Mouse (Mus musculus) erythroblast, embryonic 14.5 days (primary cell): ENCODE results near the gene Hoxc13.

Experiments
- GATA1 ChIP-seq: IDR thresholded peaks from 2 replicates; pipeline ENCODE4 v1.6.1; 2012; ENCODE audit warnings: low read length, inconsistent platforms, mixed read lengths
- TAL1 ChIP-seq: IDR thresholded peaks from 3 replicates; pipeline ENCODE4 v1.6.1; 2012; ENCODE audit warnings: low read length, inconsistent platforms, mixed read lengths

DNA sequence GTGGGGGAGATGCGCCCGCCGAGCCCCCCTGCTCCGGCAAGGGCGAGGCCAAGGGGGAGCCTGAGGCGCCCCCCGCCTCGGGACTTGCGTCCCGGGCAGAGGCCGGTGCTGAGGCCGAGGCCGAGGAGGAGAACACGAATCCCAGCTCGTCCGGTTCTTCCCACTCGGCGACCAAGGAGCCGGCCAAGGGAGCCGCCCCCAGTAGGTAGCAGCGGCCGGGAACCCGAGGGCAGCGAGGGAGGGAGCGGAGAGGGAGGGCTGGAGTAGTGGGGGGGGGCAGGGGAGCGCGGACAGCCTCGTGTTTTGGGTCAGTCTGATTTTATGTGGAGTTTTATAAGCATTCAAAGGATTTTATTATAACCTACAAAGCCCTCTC is 34.1 kb downstream of the Hoxc13 start:
- TF ChIP-seq GATA1 = no peak
- no peak for TF ChIP-seq TAL1
